Mouse (Mus musculus) megakaryocyte, embryonic 14.5 days (primary cell): ENCODE results near the gene Arhgap20.

Source experiments
- FLI1 ChIP-seq: IDR thresholded peaks from 2 replicates; pipeline ENCODE4 v1.6.1; 2012; ENCODE audit warnings: low read length, inconsistent platforms, mixed read lengths
- GATA1 ChIP-seq: IDR thresholded peaks from 3 replicates; pipeline ENCODE4 v1.6.1; 2012; ENCODE audit warnings: mixed read lengths, low read length, inconsistent platforms, borderline replicate concordance

DNA sequence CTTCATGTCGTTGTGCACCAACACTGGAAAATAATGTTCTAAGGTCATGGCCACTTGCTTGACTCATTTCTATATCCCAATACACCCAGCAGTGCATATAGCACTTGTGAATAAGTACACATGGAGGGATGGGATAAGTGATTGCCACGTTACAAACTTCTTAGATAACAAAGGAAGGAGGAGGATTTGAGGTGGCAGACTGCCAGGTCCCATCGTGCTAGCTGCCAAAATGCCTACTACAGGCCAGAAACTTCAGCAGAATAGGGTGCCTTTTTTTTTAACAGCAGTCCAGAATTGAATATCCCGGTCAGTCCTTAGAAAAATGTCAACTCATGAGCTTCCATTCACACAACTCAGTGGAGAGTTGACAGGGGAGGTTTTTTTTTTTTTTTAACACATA is 78.1 kb downstream of the Arhgap20 start:
- no peak for TF ChIP-seq GATA1
- no peak for TF ChIP-seq FLI1
